Comparison of ENCODE assay signal across 24 mouse cellular contexts in genomic region chr4:72996102-72996501, GRCm38 (mm10).
A peak's percentile ranks its signal among the peaks of the same experiment; 100 is the strongest.
DNase-seq lines count a peak whose midpoint lies in the region; ATAC-seq and TF ChIP-seq lines count a peak whose summit lies in the region.
"Had no signal": no experiment of that assay in that cellular context is flagged by ENCODE, and none has a peak within 500 bp of the region (broad histone marks: within the 10 kb centered on the region; RNA-seq: fewer than 3 reads in every experiment).

No protein-coding gene starts in this region.

- no peak overlapping the region for H3K27ac ChIP-seq in forebrain, embryonic 13.5 days
- no peak overlapping the region for H3K27ac ChIP-seq in forebrain, embryonic 12.5 days
- H3K27ac ChIP-seq in left cerebral cortex, adult 2 months: no peak overlapping the region
- H3K27ac ChIP-seq in limb, embryonic 14.5 days (replicated peaks; ENCODE audit: low read depth, low read length): no peak overlapping the region
- H3K27ac ChIP-seq: heart, adult 2 months; heart, embryonic 13.5 days; hindbrain, postnatal 0 days; kidney, postnatal 0 days; limb, embryonic 12.5 days; liver, embryonic 14.5 days; lung, embryonic 15.5 days; neural tube, embryonic 12.5 days had no signal

- no peak for TF ChIP-seq POLR2A in limb, embryonic 14.5 days (IDR thresholded peaks at IDR 0.05; ENCODE audit: borderline replicate concordance, extremely low read depth, insufficient read depth, insufficient read length)

- no peaks in the 10 kb centered on the region for H3K4me1 ChIP-seq in forebrain, embryonic 13.5 days
- H3K4me1 ChIP-seq in forebrain, embryonic 12.5 days: no peaks in the 10 kb centered on the region
- peaks cover 7% of the 10 kb centered on the region; the same call in 1 of the 2 replicates for H3K4me1 ChIP-seq in limb, embryonic 14.5 days (ENCODE audit: control insufficient read depth, insufficient read depth, low read length)
- H3K4me1 ChIP-seq: heart, embryonic 13.5 days; limb, embryonic 12.5 days; lung, embryonic 15.5 days; neural tube, embryonic 12.5 days had no signal

- no peak for TF ChIP-seq CTCF in left cerebral cortex, adult 2 months (IDR thresholded peaks at IDR 0.05)

- intact Hi-C loops in left cerebral cortex, postnatal 14 days (cut with DNase I): no loop called here
- intact Hi-C loops in left cerebral cortex, adult 2 months (cut with DNase I): no loop called here

- H3K27me3 ChIP-seq in forebrain, embryonic 13.5 days: no peaks in the 10 kb centered on the region
- no peaks in the 10 kb centered on the region for H3K27me3 ChIP-seq in forebrain, embryonic 12.5 days
- no peaks in the 10 kb centered on the region for H3K27me3 ChIP-seq in limb, embryonic 14.5 days (ENCODE audit: control insufficient read depth, insufficient read depth, low read length)
- H3K27me3 ChIP-seq: heart, embryonic 13.5 days; limb, embryonic 12.5 days; lung, embryonic 15.5 days; neural tube, embryonic 12.5 days had no signal

- H3K4me2 ChIP-seq in forebrain, embryonic 13.5 days: no peak overlapping the region
- no peak overlapping the region for H3K4me2 ChIP-seq in forebrain, embryonic 12.5 days
- no peak overlapping the region for H3K4me2 ChIP-seq in limb, embryonic 14.5 days (replicated peaks; ENCODE audit: low read depth, low read length, severe bottlenecking)
- H3K4me2 ChIP-seq: heart, embryonic 13.5 days; limb, embryonic 12.5 days; lung, embryonic 15.5 days; neural tube, embryonic 12.5 days had no signal

- no peaks in the 10 kb centered on the region for H3K9me3 ChIP-seq in forebrain, embryonic 13.5 days (replicated peaks)
- H3K9me3 ChIP-seq in forebrain, embryonic 12.5 days: no peaks in the 10 kb centered on the region
- no peaks in the 10 kb centered on the region for H3K9me3 ChIP-seq in limb, embryonic 14.5 days (ENCODE audit: control insufficient read depth, low read length)
- H3K9me3 ChIP-seq: heart, embryonic 13.5 days; limb, embryonic 12.5 days; lung, embryonic 15.5 days; neural tube, embryonic 12.5 days had no signal

- no peak overlapping the region for H3K4me3 ChIP-seq in forebrain, embryonic 13.5 days
- no peak overlapping the region for H3K4me3 ChIP-seq in forebrain, embryonic 12.5 days (replicated peaks)
- H3K4me3 ChIP-seq in left cerebral cortex, adult 2 months: no peak overlapping the region
- H3K4me3 ChIP-seq in limb, embryonic 14.5 days (replicated peaks; ENCODE audit: low read length): no peak overlapping the region
- H3K4me3 ChIP-seq: heart, adult 2 months; heart, embryonic 13.5 days; limb, embryonic 12.5 days; lung, embryonic 15.5 days; neural tube, embryonic 12.5 days had no signal

- WGBS in forebrain, embryonic 13.5 days: 82% methylated on average over 2 of the region's 2 CpGs
- 86% methylated on average over 2 of the region's 2 CpGs for WGBS in forebrain, embryonic 12.5 days
- 23% methylated on average over 2 of the region's 2 CpGs for WGBS in limb, embryonic 14.5 days

- peak; percentile 11 to 47 for DNase-seq in left cerebral cortex, postnatal 14 days (ENCODE audit: low spot score in 2 of 2)
- DNase-seq in left cerebral cortex, adult 2 months (ENCODE audit: extremely low spot score in 1 of 2, low spot score in 2 of 2): no peak
- peak; percentile 45 for DNase-seq in brain, adult 2 months (ENCODE audit: low read depth, low spot score)
- DNase-seq in limb, embryonic 14.5 days (ENCODE audit: low spot score): peak; percentile 89
- no peak for DNase-seq in thymus, postnatal 14 days
- DNase-seq: adrenal gland, postnatal 10 days; cerebellum, adult 9-10 months; gastrocnemius, postnatal 36 days; heart, adult 2 months; heart, postnatal 14 days; kidney, adult 11 months; layer of hippocampus, adult 9-11 months; lung, postnatal 36 days; midbrain, embryonic 14.5 days; thymus, postnatal 36 days had no signal

- peak; percentile 33; the same call in 1 of the 2 replicates for ATAC-seq in forebrain, embryonic 13.5 days
- ATAC-seq in forebrain, embryonic 12.5 days (ENCODE audit: low FRiP score): no peak
- peak; percentile 87 for ATAC-seq in limb, embryonic 14.5 days (ENCODE audit: low FRiP score, low read depth)
- ATAC-seq: hindbrain, postnatal 0 days had no signal

- H3K36me3 ChIP-seq in forebrain, embryonic 13.5 days (ENCODE audit: poor library complexity, severe bottlenecking): no peaks in the 10 kb centered on the region
- no peaks in the 10 kb centered on the region for H3K36me3 ChIP-seq in forebrain, embryonic 12.5 days (replicated peaks)
- H3K36me3 ChIP-seq in limb, embryonic 14.5 days (ENCODE audit: control insufficient read depth, insufficient read depth, low read length): no peaks in the 10 kb centered on the region
- H3K36me3 ChIP-seq: heart, embryonic 13.5 days; limb, embryonic 12.5 days; lung, embryonic 15.5 days; neural tube, embryonic 12.5 days had no signal

- no peak overlapping the region for H3K9ac ChIP-seq in forebrain, embryonic 13.5 days
- no peak overlapping the region for H3K9ac ChIP-seq in forebrain, embryonic 12.5 days
- H3K9ac ChIP-seq in limb, embryonic 14.5 days (ENCODE audit: low read depth, low read length, severe bottlenecking): no peak overlapping the region
- H3K9ac ChIP-seq: heart, embryonic 13.5 days; limb, embryonic 12.5 days; liver, embryonic 14.5 days; lung, embryonic 15.5 days; neural tube, embryonic 12.5 days had no signal

Comparison
In these comparisons a context has a peak if more than half of its experiments do, and no peak if none do; other contexts are left out.
1. DNase-seq: peak in left cerebral cortex, postnatal 14 days (2 of 2), brain, adult 2 months (single experiment) and limb, embryonic 14.5 days (single experiment); none in left cerebral cortex, adult 2 months (0 of 2) and thymus, postnatal 14 days (single experiment).